Mouse (Mus musculus) central nervous system, embryonic 18 days (tissue): ENCODE measurements around the gene Psmd8. TPM values are rescaled to one million over a fixed set of nuclear protein-coding genes. Genes with fewer than 3 reads are reported as not detected.

Experiments used
- polyA plus RNA-seq: library from polyadenylated mRNA; depleted of rRNA; stranded (reverse); fragments of >200 nt; gene quantifications from 2 replicates; pipeline ENCODE4 v1.2.3, GENCODE M21; 2012; rRNA removed

Psmd8 gene
- 245 and 257 TPM in 2 replicates for polyA plus RNA-seq

DNA sequence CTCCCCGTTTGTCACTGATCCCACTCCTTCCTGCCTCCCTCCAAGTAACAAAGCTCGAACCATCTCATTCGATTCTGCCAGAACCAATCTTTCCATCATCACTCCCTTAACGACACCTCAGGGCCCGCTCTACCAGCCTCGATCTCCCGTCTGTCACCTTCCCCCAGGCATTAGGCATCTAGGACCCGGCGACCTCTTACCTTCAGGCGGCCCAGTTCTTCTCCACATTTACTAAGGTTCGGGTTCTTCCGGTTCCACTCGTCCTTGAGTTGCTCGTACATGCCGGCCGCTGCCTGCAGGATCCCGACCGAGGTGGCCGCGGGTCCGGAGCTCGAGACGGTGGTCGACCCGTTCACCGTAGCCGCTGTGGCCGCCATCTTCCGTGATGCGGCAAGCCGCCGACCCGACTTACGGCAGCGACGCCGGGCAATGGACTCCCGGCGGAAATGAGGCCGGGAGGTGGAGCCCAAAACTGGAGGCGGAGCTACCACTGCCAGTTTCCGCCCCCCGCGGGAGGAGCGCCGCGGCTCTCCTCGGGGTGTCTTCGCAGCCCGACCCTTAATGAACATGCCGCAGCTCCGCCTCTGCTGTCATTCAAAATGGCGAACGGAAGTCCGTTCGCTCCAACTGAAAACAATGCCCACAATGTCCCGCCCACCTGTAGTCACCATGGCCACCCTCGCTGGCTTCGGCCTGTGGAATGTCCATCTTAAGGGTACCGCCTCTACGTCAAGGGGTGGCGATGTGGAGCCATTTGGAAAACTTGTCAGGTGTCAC, at the start of gene Psmd8:
Gene Psmd8, minus strand, starts transcription at position 625 of the 777 bp plus-strand sequence.

GRCm38 (mm10) chr7:29213675-29214082, 33.2 kb upstream of the Psmd8 start, which contains the start of gene Catsperg1:
TSS of gene Catsperg1 (minus strand) at chr7:29214035.

DNA sequence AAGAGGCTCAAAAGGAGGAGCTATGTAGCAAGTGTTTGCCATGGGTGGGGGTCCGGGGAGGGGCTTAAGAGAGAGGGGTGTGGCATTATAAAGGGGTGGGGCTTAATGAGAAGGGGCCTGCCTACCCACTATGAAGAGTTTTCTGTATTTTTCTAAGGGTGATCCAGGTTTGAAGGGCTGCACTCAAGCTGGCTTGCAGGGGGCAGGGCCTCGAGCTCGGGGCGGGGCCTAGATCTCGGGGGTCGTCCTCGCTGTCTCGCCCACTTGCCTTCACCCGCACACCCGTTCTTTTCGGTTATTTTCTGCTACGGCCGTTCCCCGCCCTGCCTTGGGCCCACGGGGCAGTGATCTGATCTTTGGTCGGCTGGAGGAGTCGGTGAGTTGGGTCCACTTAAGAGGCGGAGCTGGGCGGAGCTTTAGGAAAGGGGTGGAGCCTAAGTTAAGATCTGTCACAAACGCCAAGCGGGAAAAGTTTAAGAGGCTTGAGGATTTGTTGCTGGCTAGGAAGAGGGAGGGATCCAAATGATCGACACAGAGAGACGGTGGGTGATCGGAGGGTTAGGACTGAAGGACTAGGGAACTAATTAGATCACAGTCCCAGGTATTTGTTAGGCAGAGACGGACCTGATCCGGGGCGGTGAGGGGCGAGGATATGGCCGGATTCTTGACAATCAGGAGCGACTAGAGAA, 10.3 kb downstream of the Psmd8 start, which contains the start of the genes Ggn and Spred3:
Gene Ggn, plus strand, starts transcription at position 145 of the 689 bp plus-strand sequence.
Gene Spred3, minus strand, starts transcription at position 346 of the 689 bp plus-strand sequence.

GRCm38 (mm10) chr7:29155838-29156782, 24.4 kb downstream of the Psmd8 start, which contains the start of gene Fam98c:
TSS of gene Fam98c (minus strand) at chr7:29156234.

GRCm38 (mm10) chr7:29134693-29135386, 45.7 kb downstream of the Psmd8 start, which contains the start of gene Rasgrp4:
TSS of gene Rasgrp4 (plus strand) at chr7:29134851.

DNA sequence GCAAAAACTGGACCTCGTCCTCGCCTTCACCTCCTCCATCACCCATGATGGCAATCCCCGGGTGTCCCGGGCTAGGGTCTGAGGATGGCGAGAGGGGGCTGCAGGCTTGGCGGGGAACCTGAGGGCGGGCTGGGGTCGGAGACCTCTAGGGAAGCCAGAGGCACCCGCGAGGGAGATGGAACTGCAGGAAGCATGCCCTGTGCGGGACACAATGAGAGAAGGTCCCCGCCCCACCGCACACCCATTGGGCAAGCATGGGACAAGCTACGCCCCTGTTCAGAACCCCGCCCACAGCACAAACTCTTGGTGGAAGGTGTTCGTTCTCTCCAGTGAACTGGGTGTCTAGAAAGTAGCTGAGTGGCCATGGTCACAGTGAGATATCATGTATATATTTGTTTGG, 55.5 kb downstream of the Psmd8 start, which contains the start of gene Ryr1:
Gene Ryr1, minus strand, starts transcription at position 210 of the 400 bp plus-strand sequence.

Other genes with a start within 250 kb of the Psmd8 start
- 120 and 134 TPM in 2 replicates for gene Actn4, start 218.4 kb downstream of the Psmd8 start, polyA plus RNA-seq
- 377 and 381 TPM in 2 replicates for gene Eif3k, start 198.8 kb downstream of the Psmd8 start, polyA plus RNA-seq
- 12.9 and 14.6 TPM in 2 replicates for gene Map4k1, start 198.7 kb downstream of the Psmd8 start, polyA plus RNA-seq
- 12.3 and 12.4 TPM in 2 replicates for gene Ryr1, start 55.5 kb downstream of the Psmd8 start, polyA plus RNA-seq
- 3.1 and 4.0 TPM in 2 replicates for gene Rasgrp4, start 45.9 kb downstream of the Psmd8 start, polyA plus RNA-seq
- gene Fam98c, start 24.5 kb downstream of the Psmd8 start, polyA plus RNA-seq, result 27.0 and 27.4 TPM in 2 replicates
- 0.41 and 0.43 TPM in 2 replicates for gene Ggn, start 10.5 kb downstream of the Psmd8 start, polyA plus RNA-seq
- gene Spred3, start 10.3 kb downstream of the Psmd8 start, polyA plus RNA-seq, result 26.7 and 27.6 TPM in 2 replicates
- gene Catsperg1, start 33.3 kb upstream of the Psmd8 start, polyA plus RNA-seq, result 12.7 and 13.0 TPM in 2 replicates
- 0.74 and 0.91 TPM in 2 replicates for gene Kcnk6, start 51.8 kb upstream of the Psmd8 start, polyA plus RNA-seq
- gene Yif1b, start 57.6 kb upstream of the Psmd8 start, polyA plus RNA-seq, result 66.8 and 73.6 TPM in 2 replicates
- 0.19 and 1.2 TPM in 2 replicates for gene 2200002D01Rik, start 67.8 kb upstream of the Psmd8 start, polyA plus RNA-seq
- 57.9 and 58.2 TPM in 2 replicates for gene Spint2, start 101.2 kb upstream of the Psmd8 start, polyA plus RNA-seq
- gene Ppp1r14a, start 108.6 kb upstream of the Psmd8 start, polyA plus RNA-seq, result 3.5 and 4.5 TPM in 2 replicates
- gene Dpf1, start 123.2 kb upstream of the Psmd8 start, polyA plus RNA-seq, result 116 and 152 TPM in 2 replicates